Mouse (Mus musculus): ENCODE data around the gene Gm20918.
"Not testable (repeated sequence)": the region's sequence is repeated elsewhere in the genome, so short reads cannot be mapped to it uniquely, and the experiment has no call there.

Gm20918 gene

GRCm38 (mm10) chrY:5043637-5044036, at the start of gene Gm20918:
Gene Gm20918 (plus strand): TSS chrY:5043937.
- in situ Hi-C loops (cut with MboI, MseI): not testable (repeated sequence)

Data from T-helper 17 cell (primary cell).